Mouse (Mus musculus) limb, embryonic 10.5 days (tissue): ENCODE measurements around the gene Sem1. TPM values are rescaled to one million over a fixed set of nuclear protein-coding genes. Genes with fewer than 3 reads are reported as not detected.

Source experiments
- DNase-seq: peaks from one replicate; pipeline ENCODE4 v3.0.0-alpha.2; 2017; ENCODE audit warnings: low spot score
- H3K27ac ChIP-seq: fragments of 300-500 bp; sonication (generic); 2 replicates; pipeline ENCODE4 v1.5.1; 2016; ENCODE audit warnings: mild to moderate bottlenecking
- H3K27me3 ChIP-seq: fragments of 300-500 bp; sonication (generic); 2 replicates; pipeline ENCODE4 v1.6.1; 2016; ENCODE audit warnings: low read depth, mild to moderate bottlenecking; ENCODE audit not compliant: poor library complexity, severe bottlenecking
- H3K36me3 ChIP-seq: fragments of 300-500 bp; sonication (generic); 2 replicates; pipeline ENCODE4 v1.6.1; 2016; ENCODE audit warnings: mild to moderate bottlenecking, moderate library complexity
- H3K4me1 ChIP-seq: fragments of 300-500 bp; sonication (generic); 2 replicates; pipeline ENCODE4 v1.6.1; 2016
- H3K4me3 ChIP-seq: fragments of 300-500 bp; sonication (generic); 2 replicates; pipeline ENCODE4 v1.5.1; 2016; ENCODE audit warnings: mild to moderate bottlenecking, moderate library complexity
- H3K9me3 ChIP-seq: fragments of 300-500 bp; sonication (generic); replicated peaks from 2 replicates; pipeline ENCODE4 v1.6.1; 2016; ENCODE audit warnings: mild to moderate bottlenecking
- WGBS: fragments of 180-500 bp; shearing (Covaris S2); methylation state at CpG from one replicate; pipeline ENCODE4 v1.1.7; 2016; 5-methylcytosine and 5-hydroxymethylcytosine counted together
- polyA plus RNA-seq: library from polyadenylated mRNA; unstranded; fragments of >200 nt; fragmentation: Nextera tagmentation; extraction: Ambion mirVana; gene quantifications from 2 replicates; pipeline ENCODE4 v1.2.1, GENCODE M21; 2016

The Sem1 gene
- 257 and 266 TPM in 2 replicates for polyA plus RNA-seq

DNA sequence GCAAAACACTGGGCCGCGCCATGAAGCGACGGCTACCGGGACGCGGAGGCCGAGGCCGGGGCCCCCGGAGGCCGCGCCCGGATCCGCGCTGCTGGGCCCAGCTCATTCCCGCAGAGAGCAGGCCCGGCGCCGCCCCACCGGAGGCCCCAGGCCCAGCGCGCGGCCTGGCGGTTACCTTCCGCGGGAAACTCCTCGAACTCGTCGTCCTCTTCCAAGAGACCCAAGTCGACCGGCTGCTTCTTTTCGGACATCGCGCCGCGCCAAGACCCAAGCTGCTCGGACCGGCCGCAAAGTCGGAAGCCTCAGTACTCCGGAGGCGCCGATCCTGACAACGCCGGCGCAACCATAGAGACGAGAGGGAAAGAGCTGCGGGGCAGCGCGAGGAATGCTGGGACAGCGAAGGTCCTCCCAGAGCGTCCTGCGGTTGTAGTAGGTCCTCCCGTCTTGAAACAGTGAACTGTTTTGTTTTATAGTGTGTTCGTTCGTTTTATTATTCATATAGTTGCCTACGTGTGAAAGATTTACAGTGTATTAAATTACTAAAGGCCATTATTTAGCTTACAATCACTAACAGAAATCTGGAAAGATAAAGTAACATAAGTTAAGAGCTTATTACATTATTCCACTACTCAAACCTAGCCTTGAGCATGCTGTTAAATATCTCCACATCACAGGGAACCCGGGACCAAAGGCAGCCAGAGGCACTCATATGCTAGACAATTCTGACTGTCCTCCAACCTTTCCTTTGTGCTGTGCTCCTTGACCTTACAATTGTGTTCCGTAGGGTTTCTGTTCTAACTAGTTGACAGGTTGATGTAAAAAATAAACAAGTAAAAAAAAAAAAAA lies at the start of gene Sem1:
TSS of gene Sem1 (minus strand) at position 360 of the 846 bp plus-strand sequence.
- Histone ChIP-seq H3K4me1 (peaks cover 10% of the 10 kb centered on the region; the same call in 1 of the 2 replicates), H3K9me3 (no peaks in the 10 kb centered on the region), H3K27ac (peak within 1 kb of the TSS; percentile 98), H3K36me3 (peaks cover 14% of the 10 kb centered on the region), H3K4me3 (peak within 1 kb of the TSS; percentile 96), H3K27me3 (no peaks in the 10 kb centered on the region)
- peak; percentile 89 for DNase-seq
- WGBS, result 2% methylated on average over 59 of the region's 59 CpGs

DNA sequence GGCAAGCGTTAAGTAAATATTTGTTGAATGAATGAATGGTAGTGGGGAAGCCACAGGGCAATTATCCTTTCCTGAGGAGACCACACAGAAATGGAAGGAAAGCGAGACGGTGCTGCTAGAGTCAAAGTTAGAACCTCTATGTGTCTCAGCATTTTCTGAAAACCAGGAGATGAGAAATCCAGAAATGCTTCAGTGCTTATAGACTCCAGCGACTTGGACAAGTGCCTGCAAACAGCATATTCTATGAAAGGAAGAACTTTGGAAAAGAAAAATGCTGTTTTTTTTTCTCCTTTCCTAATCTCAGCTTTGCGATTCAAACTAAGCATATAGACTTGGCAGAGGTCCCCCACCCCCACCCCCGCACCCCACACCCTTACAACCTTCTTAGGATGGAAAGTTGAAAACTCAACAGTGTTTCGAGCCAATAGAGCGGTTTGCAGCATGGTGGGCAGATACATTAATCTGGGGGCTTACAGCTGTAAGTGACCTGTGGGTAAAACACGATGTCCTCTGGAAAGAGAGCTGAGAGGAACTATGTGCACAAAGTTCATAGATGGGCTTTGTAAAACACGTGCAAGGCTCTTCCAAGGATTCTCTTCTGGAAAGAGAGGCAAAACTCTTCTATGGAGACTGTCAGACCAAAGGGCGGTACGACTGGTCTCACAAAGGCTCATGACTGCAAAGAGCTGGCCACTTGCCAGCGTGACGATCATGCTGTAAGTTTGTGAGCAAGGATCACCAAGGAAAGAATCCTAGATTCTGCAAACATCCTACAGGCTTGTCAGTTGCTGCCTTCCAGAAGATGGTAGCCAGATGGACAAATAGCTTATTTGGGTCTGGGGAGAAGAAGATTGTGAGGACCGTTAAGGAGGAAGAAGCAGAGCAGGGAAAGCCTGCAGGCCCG lies 44.6 kb upstream of the Sem1 start:
- H3K36me3 ChIP-seq, result no peaks in the 10 kb centered on the region
- H3K27me3 ChIP-seq, result no peaks in the 10 kb centered on the region
- 73% methylated on average over 16 of the region's 16 CpGs for WGBS
- H3K27ac ChIP-seq, result no peak overlapping the region
- no peaks in the 10 kb centered on the region for H3K9me3 ChIP-seq
- peaks cover 5% of the 10 kb centered on the region; the same call in 1 of the 2 replicates for H3K4me1 ChIP-seq
- no peak overlapping the region for H3K4me3 ChIP-seq
- no peak for DNase-seq

DNA sequence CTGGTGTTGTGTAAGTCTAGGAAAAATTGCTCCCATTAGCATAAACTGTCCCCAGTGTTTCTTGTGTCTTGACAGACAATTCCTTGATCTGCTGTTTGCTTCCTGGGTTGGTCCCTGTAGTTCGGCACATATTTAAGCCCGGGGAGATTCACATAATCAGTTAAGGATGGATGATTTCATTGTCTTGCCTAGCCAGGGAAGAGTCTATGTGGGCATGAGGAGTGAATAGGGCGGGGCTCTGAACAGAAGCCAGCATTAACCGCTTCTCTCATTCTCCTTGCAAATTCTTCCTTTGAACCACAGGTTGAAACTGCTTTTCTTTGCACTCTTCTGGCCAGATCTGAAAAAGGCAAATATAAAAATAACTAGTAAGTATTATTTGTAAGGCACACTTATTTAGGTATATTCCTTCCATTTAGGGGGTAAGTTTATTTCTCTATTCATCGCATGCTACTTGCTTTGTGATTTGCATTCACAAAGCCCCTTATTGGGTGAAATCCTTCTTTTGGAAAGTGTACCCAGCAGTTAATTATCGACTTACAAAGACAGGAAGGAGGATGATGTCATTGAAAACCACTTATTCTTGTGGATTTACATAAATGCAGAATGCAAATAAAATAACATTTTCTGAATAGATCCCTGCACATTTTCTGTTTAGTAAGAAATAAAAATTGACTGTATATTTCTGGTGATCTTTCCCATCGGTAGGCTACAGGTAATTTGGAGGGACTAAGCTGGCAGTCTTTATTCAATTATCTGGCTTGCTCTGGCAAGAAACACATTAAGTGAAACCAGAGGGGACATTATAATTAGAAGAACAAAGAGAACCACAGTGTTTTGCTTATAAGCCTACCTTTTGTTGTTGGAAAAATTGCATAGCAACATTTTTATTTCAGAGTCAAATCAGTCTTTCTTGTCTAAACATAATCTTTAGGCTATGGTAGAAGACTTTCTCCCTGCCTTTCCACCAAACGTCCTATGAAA lies 25.4 kb upstream of the Sem1 start:
- no peak overlapping the region for H3K27ac ChIP-seq
- no peaks in the 10 kb centered on the region; the same call in 1 of the 2 replicates for H3K4me1 ChIP-seq
- no peaks in the 10 kb centered on the region for H3K36me3 ChIP-seq
- no peaks in the 10 kb centered on the region for H3K27me3 ChIP-seq
- no peaks in the 10 kb centered on the region for H3K9me3 ChIP-seq
- H3K4me3 ChIP-seq, result no peak overlapping the region
- 81% methylated on average over 8 of the region's 8 CpGs for WGBS
- DNase-seq, result no peak

DNA sequence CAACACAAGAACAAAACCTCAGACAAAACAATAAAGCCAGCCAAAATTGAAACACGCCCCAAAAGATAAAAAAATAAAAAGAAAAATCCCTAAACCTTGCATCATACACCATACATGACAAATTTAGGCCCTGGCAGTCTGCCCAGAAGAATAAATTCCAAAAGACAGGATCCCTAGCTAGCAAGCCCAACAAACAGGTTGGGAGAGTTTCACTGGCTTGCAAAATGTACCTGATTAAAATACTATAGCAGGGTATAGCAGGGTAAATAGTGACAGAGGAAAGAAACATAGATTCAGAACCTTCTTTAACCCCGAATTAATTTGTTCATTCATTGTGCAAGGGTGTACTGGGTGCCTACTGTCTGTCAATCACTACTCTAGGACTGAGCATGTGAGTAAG lies 7.8 kb upstream of the Sem1 start:
- Histone ChIP-seq H3K4me3 (no peak overlapping the region), H3K9me3 (no peaks in the 10 kb centered on the region), H3K27ac (no peak overlapping the region), H3K27me3 (no peaks in the 10 kb centered on the region), H3K36me3 (no peaks in the 10 kb centered on the region), H3K4me1 (0 out of 2 replicates have a peak, but pooled peaks cover 2% of the 10 kb centered on the region)
- DNase-seq, result no peak
- 95% methylated on average over 2 of the region's 2 CpGs for WGBS

DNA sequence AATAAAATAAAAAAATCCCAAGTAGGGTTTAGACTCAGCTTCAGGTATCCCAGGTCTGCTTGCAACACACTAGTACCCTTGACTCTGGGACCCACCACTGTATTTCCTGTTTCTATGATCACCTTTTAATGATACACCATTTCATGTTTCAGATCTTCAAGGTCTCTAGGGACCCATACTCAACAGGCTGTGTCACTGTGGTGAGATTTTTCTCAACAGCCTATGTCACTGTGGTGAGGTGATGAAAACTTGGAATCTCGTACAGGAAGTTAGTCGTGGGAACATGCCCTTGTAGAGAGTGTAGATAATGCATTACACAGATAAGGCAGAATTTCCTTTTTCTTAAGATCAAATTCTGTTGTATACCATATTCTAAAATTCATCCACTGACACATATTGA lies 3.4 kb upstream of the Sem1 start:
- Histone ChIP-seq H3K36me3 (no peaks in the 10 kb centered on the region), H3K4me1 (peaks cover 7% of the 10 kb centered on the region; the same call in 1 of the 2 replicates), H3K4me3 (no peak overlapping the region), H3K27ac (no peak overlapping the region), H3K9me3 (no peaks in the 10 kb centered on the region), H3K27me3 (no peaks in the 10 kb centered on the region)
- 91% methylated on average over 2 of the region's 2 CpGs for WGBS
- no peak for DNase-seq

DNA sequence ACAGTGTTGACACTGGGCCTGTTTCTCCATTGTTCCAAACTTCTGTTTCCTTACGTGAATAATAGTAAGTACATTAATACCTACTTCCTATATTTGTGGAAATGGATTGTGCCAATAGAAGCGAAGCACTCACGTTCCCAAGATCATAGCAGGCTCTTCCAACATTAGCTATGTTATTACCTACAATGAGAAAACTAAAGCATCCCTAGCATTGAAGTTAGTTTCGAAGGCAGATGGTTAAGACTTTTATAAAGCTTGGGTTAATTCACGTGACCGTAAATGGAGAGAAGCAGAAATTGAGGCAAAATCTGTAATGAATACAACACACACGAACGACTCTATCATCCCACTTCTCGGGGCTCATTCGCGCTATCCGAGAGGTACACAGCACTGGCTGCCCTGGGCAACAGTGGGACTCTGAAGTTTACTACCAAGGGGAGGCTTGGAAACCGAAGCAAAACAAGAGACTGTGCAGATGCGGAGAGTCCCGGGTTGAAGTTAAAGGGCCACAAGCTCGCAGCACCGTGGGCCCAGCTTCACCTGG lies 650 bp downstream of the Sem1 start:
- DNase-seq, result no peak
- 5% methylated on average over 17 of the region's 17 CpGs for WGBS
- Histone ChIP-seq H3K4me3 (peak overlapping the region; percentile 96), H3K27me3 (no peaks in the 10 kb centered on the region), H3K36me3 (peaks cover 14% of the 10 kb centered on the region), H3K27ac (peak overlapping the region; percentile 98), H3K9me3 (no peaks in the 10 kb centered on the region), H3K4me1 (peaks cover 10% of the 10 kb centered on the region; the same call in 1 of the 2 replicates)

DNA sequence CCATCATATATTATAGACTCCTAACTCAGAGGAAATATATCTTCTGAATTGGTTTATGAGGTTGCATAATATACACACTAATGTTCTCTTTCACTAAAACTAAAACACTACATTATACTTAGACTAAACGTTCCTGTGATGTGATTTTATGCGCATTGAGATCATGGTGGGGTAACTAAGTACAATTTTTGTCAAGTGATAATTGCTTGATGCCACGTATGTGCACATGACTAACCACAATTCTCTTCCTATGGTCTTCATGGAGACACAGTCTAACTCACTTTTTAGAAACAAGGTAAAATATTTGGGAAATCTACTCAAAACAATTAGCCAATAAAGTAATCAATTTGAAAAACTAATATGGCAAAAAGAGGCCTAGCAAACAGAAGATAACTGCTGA lies 1.2 kb downstream of the Sem1 start:
- Histone ChIP-seq H3K4me1 (peaks cover 10% of the 10 kb centered on the region; the same call in 1 of the 2 replicates), H3K4me3 (peak overlapping the region; percentile 96), H3K36me3 (peaks cover 14% of the 10 kb centered on the region), H3K9me3 (no peaks in the 10 kb centered on the region), H3K27ac (peak overlapping the region; percentile 98), H3K27me3 (no peaks in the 10 kb centered on the region)
- no peak for DNase-seq
- WGBS, result 82% methylated on average over 3 of the region's 3 CpGs

DNA sequence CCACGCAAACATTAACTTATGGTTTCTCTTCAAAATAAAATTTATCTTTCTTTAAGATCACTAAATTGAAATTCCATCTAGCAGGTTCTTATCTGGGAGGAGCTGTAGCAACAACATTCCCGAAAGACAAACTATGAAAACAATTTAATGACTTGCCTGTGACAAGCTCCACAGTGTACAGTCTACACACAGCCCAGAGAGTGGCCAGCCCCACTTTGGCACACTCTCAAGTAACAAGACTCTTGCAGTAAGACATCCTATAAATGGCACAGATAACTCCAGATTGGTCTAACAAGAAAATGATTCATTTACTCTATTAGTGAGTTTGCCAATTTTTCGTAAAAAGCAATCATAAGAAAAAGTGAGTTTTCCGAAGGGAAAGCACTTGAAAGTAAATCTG lies 2.7 kb downstream of the Sem1 start:
- WGBS, result 95% methylated on average over 4 of the region's 4 CpGs
- Histone ChIP-seq H3K36me3 (peaks cover 14% of the 10 kb centered on the region), H3K27ac (no peak overlapping the region), H3K9me3 (no peaks in the 10 kb centered on the region), H3K4me3 (no peak overlapping the region), H3K27me3 (no peaks in the 10 kb centered on the region), H3K4me1 (peaks cover 10% of the 10 kb centered on the region; the same call in 1 of the 2 replicates)
- no peak for DNase-seq

DNA sequence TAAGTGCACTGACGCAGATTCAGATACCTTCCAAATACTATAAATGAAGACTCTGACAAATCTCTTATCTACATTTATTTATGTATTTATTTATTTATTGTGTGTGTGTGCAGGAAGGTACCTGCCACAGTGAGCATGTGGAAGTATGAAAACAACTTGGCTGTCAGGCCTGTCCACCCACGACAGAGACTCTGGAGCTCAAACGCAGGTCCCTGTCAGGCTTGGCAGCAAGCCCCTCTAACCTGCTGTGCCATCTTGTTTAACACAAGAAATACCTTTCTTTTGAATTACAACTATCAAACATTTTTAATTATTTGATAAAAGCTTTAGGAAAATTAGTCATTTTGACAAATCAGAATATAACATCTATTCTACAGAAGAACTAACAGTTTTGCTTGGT lies 10.0 kb downstream of the Sem1 start:
- DNase-seq, result no peak
- WGBS, result 81% methylated on average over 3 of the region's 3 CpGs
- H3K27me3 ChIP-seq, result no peaks in the 10 kb centered on the region
- no peaks in the 10 kb centered on the region; the same call in 1 of the 2 replicates for H3K36me3 ChIP-seq
- H3K4me1 ChIP-seq, result peaks cover 16% of the 10 kb centered on the region; the same call in 1 of the 2 replicates
- H3K27ac ChIP-seq, result no peak overlapping the region
- no peaks in the 10 kb centered on the region for H3K9me3 ChIP-seq
- H3K4me3 ChIP-seq, result no peak overlapping the region

DNA sequence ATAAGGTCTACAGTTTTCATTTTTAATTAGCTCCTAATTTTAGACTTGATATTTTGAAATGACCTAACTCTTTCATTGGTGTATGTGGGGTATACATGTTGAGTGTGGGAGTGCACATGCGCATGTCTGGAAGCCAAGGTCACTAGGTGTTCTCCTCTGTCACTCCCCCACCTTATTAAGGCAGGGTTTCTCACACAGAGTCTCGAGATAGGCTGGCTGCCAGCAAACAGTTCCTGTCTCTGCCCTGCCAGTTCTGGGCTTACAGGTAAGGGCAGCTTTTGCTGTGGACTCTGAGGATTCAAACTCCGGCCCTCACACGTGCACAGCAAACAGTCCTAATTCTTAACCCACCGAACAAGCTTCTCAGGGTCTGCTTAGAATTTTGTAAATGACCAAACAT lies 14.8 kb downstream of the Sem1 start:
- no peak overlapping the region for H3K27ac ChIP-seq
- DNase-seq, result no peak
- H3K27me3 ChIP-seq, result no peaks in the 10 kb centered on the region
- H3K9me3 ChIP-seq, result no peaks in the 10 kb centered on the region
- H3K4me3 ChIP-seq, result no peak overlapping the region
- H3K4me1 ChIP-seq, result peaks cover 16% of the 10 kb centered on the region; the same call in 1 of the 2 replicates
- WGBS, result 90% methylated on average over 5 of the region's 5 CpGs
- peaks cover 4% of the 10 kb centered on the region for H3K36me3 ChIP-seq

DNA sequence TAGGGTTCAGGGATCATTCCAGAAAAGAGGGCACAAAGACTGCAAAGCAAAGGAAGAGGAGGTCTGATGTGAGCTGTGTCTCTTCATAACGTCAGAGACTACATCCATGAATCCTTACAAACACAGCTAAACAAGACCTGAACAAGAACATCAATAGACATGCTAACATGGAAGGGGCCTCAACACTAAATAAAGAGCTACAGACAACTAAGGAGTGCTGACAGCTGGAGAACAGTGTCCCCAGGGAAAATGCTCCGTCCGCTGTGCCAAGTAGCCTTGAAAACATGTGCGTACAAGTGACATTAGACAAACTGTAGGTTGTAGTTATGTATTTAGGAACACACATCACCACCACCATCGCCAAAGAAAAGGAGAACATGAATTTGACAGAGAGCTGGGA lies 15.7 kb downstream of the Sem1 start:
- no peak overlapping the region for H3K4me3 ChIP-seq
- no peak for DNase-seq
- no peaks in the 10 kb centered on the region for H3K9me3 ChIP-seq
- H3K27ac ChIP-seq, result no peak overlapping the region
- peaks cover 10% of the 10 kb centered on the region for H3K36me3 ChIP-seq
- H3K4me1 ChIP-seq, result peaks cover 8% of the 10 kb centered on the region; the same call in 1 of the 2 replicates
- no peaks in the 10 kb centered on the region for H3K27me3 ChIP-seq
- WGBS, result 86% methylated on average over 5 of the region's 5 CpGs

DNA sequence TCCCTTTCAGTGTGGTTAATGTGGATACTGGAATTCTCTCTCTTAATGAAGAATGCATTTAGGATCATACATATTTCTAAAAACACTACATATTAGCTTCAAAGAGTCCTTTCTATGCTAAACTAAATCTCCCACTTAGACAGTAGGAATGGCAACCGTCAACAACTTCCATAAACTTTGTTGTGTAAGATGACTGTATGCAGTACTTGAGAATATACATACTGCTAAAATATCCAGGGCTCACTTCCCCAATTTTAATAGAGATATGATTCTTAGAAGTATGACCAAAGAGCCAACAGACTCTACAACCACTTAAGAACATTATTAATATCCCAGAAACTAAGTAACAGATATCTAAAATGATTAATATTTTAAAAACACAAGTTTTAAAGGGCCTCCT lies 20.8 kb downstream of the Sem1 start:
- no peaks in the 10 kb centered on the region for H3K27me3 ChIP-seq
- no peaks in the 10 kb centered on the region for H3K9me3 ChIP-seq
- H3K4me3 ChIP-seq, result no peak overlapping the region
- no peaks in the 10 kb centered on the region for H3K4me1 ChIP-seq
- no peak for DNase-seq
- H3K27ac ChIP-seq, result no peak overlapping the region
- H3K36me3 ChIP-seq, result peaks cover 42% of the 10 kb centered on the region
- WGBS, result 95% methylated on average over 1 of the region's 1 CpGs
